Mouse (Mus musculus): Measurements from ENCODE around the gene Fosl2. TPM values are rescaled to one million over a fixed set of nuclear protein-coding genes. Genes with fewer than 3 reads are reported as not detected.
"Not testable (repeated sequence)": the region's sequence is repeated elsewhere in the genome, so short reads cannot be mapped to it uniquely, and the experiment has no call there.

The Fosl2 gene
- polyA plus RNA-seq, 1 experiment from 2014 or later = 5.8 TPM

GRCm38 (mm10) chr5:32155927-32156326, 20.3 kb downstream of the Fosl2 start:
- Histone ChIP-seq H3K4me3 (ENCODE audit: low read depth, low read length) (no peak overlapping the region), H3K4me2 (replicated peaks; ENCODE audit: low read depth) (no peak overlapping the region), H3K27me3 (replicated peaks; ENCODE audit: control insufficient read depth, insufficient read depth, low read length) (no peaks in the 10 kb centered on the region), H3K27ac (ENCODE audit: low read depth, low read length) (no peak overlapping the region), H3K36me3 (ENCODE audit: control insufficient read depth, insufficient read depth) (peaks cover 53% of the 10 kb centered on the region), H3K9ac (ENCODE audit: low read depth, low read length) (no peak overlapping the region), H3K4me1 (replicated peaks; ENCODE audit: control insufficient read depth, insufficient read depth, low read length) (0 out of 2 replicates have a peak, but pooled peaks cover 4% of the 10 kb centered on the region), H3K9me3 (ENCODE audit: control insufficient read depth) (no peaks in the 10 kb centered on the region)
- no peak for ATAC-seq
- 81% methylated on average over 3 of the region's 3 CpGs for WGBS
- TF ChIP-seq CTCF (IDR thresholded peaks at IDR 0.05; ENCODE audit: low read depth) = no peak

- H3K9me3 ChIP-seq (ENCODE audit: control insufficient read depth) = no peaks in the 10 kb centered on the region
- H3K36me3 ChIP-seq (ENCODE audit: control insufficient read depth, insufficient read depth) = no peaks in the 10 kb centered on the region
- H3K9ac ChIP-seq (ENCODE audit: low read depth, low read length) = no peak overlapping the region
- WGBS = 77% methylated on average over 3 of the region's 3 CpGs
- no peak overlapping the region for H3K4me2 ChIP-seq (replicated peaks; ENCODE audit: low read depth)
- H3K27me3 ChIP-seq (replicated peaks; ENCODE audit: control insufficient read depth, insufficient read depth, low read length) = no peaks in the 10 kb centered on the region
- 0 out of 2 replicates have a peak, but pooled peaks cover 4% of the 10 kb centered on the region for H3K4me1 ChIP-seq (replicated peaks; ENCODE audit: control insufficient read depth, insufficient read depth, low read length)
- no peak overlapping the region for H3K27ac ChIP-seq (ENCODE audit: low read depth, low read length)
- H3K4me3 ChIP-seq (ENCODE audit: low read depth, low read length) = no peak overlapping the region
- no peak for TF ChIP-seq CTCF (IDR thresholded peaks at IDR 0.05; ENCODE audit: low read depth)
- ATAC-seq = no peak
Observed at GRCm38 (mm10) chr5:32163478-32164043, 28.0 kb downstream of the Fosl2 start.

- ATAC-seq = peak; percentile 51
- H3K27me3 ChIP-seq (replicated peaks; ENCODE audit: control insufficient read depth, insufficient read depth, low read length) = no peaks in the 10 kb centered on the region
- H3K9me3 ChIP-seq (ENCODE audit: control insufficient read depth) = no peaks in the 10 kb centered on the region
- WGBS = 54% methylated on average over 2 of the region's 2 CpGs
- TF ChIP-seq CTCF (IDR thresholded peaks at IDR 0.05; ENCODE audit: low read depth) = no peak
- no peak overlapping the region for H3K9ac ChIP-seq (ENCODE audit: low read depth, low read length)
- no peaks in the 10 kb centered on the region for H3K4me1 ChIP-seq (replicated peaks; ENCODE audit: control insufficient read depth, insufficient read depth, low read length)
- no peak overlapping the region for H3K4me3 ChIP-seq (ENCODE audit: low read depth, low read length)
- no peak overlapping the region for H3K4me2 ChIP-seq (replicated peaks; ENCODE audit: low read depth)
- H3K36me3 ChIP-seq (ENCODE audit: control insufficient read depth, insufficient read depth) = no peaks in the 10 kb centered on the region
- H3K27ac ChIP-seq (ENCODE audit: low read depth, low read length) = no peak overlapping the region
Observed at GRCm38 (mm10) chr5:32172188-32172587, 36.6 kb downstream of the Fosl2 start.

GRCm38 (mm10) chr5:32176800-32177199, 41.2 kb downstream of the Fosl2 start:
- no peaks in the 10 kb centered on the region for H3K36me3 ChIP-seq (ENCODE audit: control insufficient read depth, insufficient read depth)
- H3K27me3 ChIP-seq (replicated peaks; ENCODE audit: control insufficient read depth, insufficient read depth, low read length) = no peaks in the 10 kb centered on the region
- H3K4me3 ChIP-seq (ENCODE audit: low read depth, low read length) = no peak overlapping the region
- H3K9me3 ChIP-seq (ENCODE audit: control insufficient read depth) = no peaks in the 10 kb centered on the region
- H3K4me1 ChIP-seq (replicated peaks; ENCODE audit: control insufficient read depth, insufficient read depth, low read length) = no peaks in the 10 kb centered on the region
- no peak overlapping the region for H3K4me2 ChIP-seq (replicated peaks; ENCODE audit: low read depth)
- no peak for TF ChIP-seq CTCF (IDR thresholded peaks at IDR 0.05; ENCODE audit: low read depth)
- no peak for ATAC-seq
- H3K9ac ChIP-seq (ENCODE audit: low read depth, low read length) = no peak overlapping the region
- 75% methylated on average over 2 of the region's 2 CpGs for WGBS
- H3K27ac ChIP-seq (ENCODE audit: low read depth, low read length) = no peak overlapping the region

GRCm38 (mm10) chr5:32177737-32178136, 42.1 kb downstream of the Fosl2 start:
- Histone ChIP-seq H3K27ac (ENCODE audit: low read depth, low read length) (no peak overlapping the region), H3K4me3 (ENCODE audit: low read depth, low read length) (no peak overlapping the region), H3K9me3 (ENCODE audit: control insufficient read depth) (no peaks in the 10 kb centered on the region), H3K36me3 (ENCODE audit: control insufficient read depth, insufficient read depth) (no peaks in the 10 kb centered on the region), H3K4me1 (replicated peaks; ENCODE audit: control insufficient read depth, insufficient read depth, low read length) (no peaks in the 10 kb centered on the region), H3K27me3 (replicated peaks; ENCODE audit: control insufficient read depth, insufficient read depth, low read length) (no peaks in the 10 kb centered on the region), H3K9ac (ENCODE audit: low read depth, low read length) (no peak overlapping the region), H3K4me2 (replicated peaks; ENCODE audit: low read depth) (no peak overlapping the region)
- no peak for TF ChIP-seq CTCF (IDR thresholded peaks at IDR 0.05; ENCODE audit: low read depth)
- 77% methylated on average over 4 of the region's 4 CpGs for WGBS
- ATAC-seq = no peak

- H3K4me1 ChIP-seq (replicated peaks; ENCODE audit: control insufficient read depth, insufficient read depth, low read length); H3K4me3 ChIP-seq (ENCODE audit: low read depth, low read length); H3K9ac ChIP-seq (ENCODE audit: low read depth, low read length); H3K27ac ChIP-seq (ENCODE audit: low read depth, low read length); H3K27me3 ChIP-seq (replicated peaks; ENCODE audit: control insufficient read depth, insufficient read depth, low read length); H3K4me2 ChIP-seq (replicated peaks; ENCODE audit: low read depth); H3K9me3 ChIP-seq (ENCODE audit: control insufficient read depth); H3K36me3 ChIP-seq (ENCODE audit: control insufficient read depth, insufficient read depth): not testable (repeated sequence)
- WGBS = 57% methylated on average over 5 of the region's 6 CpGs
- ATAC-seq = peak; percentile 40; the same call in 1 of the 2 replicates
Observed at GRCm38 (mm10) chr5:32178720-32179119, 43.1 kb downstream of the Fosl2 start.
